Mouse (Mus musculus) frontal cortex, postnatal 25 days (tissue): ENCODE results near the gene Lrp2.

Source experiments
- DNase-seq, 2 experiments: peaks; one replicate each; pipeline ENCODE4 v3.0.0; 2022; ENCODE audit warnings: low spot score in 2 of 2

The Lrp2 gene

DNA sequence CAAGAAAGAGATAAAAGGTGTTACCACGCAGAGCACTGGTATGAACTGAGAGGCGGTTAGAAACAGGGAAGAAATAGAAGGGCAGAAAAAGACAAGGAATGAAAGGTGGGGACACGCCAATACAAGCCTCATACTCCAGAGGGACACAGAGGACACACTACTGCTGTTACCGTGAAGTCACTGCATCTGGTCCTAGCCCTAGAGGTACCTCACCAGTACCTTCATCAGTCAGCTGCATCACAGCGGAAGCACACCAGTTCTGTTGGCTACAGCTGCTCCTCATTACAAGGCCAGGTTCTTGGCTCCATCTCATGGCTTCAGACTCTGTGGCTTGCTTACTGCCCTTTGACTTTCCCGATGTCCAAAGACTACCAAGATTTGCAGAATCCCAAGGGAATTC lies 184.0 kb downstream of the Lrp2 start:
- no peak for DNase-seq

DNA sequence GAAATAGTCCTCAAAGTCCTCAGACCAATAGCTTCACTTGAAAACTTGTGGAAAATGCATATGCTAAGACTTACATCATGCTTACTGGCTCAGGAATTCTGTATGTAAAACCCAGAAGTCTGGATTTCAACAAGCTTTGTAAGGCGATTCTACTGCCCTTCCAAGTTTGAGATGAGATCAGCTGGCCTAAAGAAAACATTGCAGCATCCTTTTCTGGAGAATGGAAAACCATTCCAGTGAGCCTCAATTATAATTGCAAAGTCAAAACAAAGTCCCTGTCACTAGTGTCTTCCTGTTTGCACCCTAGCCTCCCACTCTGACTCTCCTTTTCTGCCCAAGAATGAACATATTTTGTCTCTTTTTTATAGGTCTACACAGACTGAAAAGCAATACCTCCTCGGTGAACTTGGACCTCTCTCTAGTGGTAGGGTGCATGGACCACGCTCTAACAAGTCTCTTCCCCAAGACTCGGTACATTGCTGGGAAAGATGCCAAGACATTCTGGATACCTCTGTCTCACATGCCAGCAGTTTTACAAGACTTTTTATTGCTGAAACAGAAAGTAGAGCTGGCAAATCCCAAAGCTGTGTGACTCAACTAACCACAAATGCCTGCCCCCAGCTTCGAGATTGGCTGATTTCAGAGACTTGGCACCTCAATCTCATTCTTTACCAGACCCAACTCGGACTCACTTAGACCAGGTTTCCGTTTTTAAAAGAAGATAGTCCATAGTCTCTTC lies 184.8 kb downstream of the Lrp2 start:
- DNase-seq: no peak

DNA sequence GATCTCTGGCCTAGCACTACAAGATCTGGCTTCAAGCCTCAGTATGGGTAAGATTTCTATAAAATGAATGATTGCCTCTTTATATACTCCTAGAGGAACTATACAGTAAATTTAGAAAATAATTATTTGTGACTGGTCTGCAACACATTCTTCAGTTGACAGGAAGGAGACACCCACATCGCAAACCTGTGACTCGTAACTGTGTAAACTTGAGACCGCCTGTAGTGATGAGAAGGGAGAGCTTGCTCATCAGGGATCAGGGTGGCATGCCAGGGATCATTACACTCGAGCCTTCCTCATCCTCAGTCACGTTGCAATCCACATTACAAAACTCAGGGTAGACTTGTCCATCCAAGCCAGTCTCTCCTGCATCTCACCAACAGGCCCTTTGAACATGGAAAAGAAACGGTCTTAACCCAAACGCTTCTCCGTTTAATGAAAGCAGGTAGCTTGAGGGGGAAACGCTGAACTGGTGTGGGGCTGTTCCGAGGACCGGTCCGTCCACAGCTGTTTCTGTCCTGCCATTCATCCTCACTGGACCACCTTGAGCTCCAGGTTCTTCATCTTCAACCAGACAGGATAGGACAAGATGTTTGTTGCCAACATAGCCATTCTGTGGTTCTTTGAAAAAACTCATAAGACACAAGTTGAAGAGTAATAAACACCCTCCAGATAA lies 189.0 kb downstream of the Lrp2 start:
- DNase-seq: no peak

DNA sequence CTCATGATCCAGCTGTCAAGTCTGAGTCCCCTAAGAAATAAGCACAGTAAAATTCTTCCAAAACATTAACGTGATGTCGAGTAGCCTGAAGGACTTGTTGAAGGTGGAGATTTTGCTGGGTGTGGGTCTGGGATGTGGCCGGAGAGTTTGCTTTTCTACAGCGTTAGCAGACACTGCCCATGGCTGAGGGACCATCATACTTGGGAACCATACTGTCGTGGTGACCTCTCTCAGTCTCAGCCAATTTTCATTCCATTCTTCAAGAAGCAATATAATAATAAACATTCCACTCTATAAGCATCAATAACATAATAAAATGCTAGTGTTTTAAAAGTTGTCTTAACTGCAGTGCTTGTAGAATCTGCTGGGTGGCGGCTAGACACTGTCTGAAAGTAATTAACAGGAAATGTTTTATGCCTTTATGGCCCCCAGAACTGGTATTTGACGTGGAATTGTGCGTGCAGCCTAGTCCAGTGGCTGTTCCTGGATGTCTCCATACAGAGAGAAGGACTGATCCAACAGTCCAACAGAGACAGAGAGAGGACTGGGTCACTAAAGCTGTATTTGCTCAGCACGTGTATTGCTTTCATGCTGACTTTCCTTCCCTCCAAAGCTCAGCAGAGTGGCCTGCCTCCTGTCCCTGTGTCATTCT lies 190.1 kb downstream of the Lrp2 start:
- no peak for DNase-seq

DNA sequence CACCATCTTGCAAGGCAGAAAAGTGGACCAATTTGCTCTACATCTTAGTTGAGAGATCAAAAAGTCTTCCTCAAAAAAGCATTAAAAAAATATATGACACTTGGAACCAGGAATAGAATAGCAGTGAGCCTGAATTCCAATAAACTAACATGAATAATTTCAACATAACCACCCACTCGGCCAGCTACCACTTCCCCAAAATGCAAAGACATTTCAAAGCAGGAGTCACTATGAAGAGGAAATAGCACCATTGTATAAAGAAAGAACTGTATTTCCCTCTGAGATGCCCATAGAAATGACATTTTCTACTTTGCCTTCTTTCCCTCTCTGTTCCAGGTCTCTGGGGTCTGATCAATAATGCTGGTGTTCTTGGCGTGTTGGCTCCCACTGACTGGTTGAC lies 191.9 kb downstream of the Lrp2 start:
- no peak for DNase-seq

DNA sequence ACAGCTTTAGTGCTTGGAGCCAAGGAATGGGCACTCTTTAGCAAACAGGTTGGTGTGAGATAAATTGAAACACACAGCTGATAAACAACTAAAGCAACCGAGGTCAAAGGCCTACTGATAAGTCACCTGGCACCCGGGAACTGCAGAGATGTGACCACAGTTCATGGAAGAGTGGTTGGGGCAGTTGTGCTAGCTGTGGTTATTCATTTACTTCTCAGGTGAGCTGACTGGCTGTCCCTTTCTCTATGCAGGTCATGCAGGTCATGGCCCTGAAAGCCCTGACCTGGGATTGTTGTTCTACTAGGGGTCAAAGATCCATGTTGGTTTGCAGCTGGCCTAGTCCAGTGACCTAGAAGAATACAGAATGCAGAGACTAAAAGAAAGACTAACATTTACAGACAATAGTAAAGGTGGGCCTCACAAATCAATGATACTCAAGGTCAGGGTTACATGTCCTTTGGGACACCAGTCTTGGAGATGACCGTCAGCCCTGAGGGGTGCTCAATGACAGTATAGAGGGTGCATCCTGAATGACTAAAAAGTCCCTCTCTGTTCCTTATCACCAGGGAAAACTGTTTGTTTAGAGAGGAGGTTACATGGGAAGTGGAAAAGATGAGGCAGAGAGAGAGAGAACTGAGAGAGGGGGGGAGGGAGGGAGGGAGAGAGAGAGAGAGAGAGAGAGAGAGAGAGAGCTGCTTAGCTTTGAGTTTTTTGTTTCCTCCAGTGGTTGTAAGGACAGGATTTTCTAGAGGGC lies 199.6 kb downstream of the Lrp2 start:
- DNase-seq: no peak

DNA sequence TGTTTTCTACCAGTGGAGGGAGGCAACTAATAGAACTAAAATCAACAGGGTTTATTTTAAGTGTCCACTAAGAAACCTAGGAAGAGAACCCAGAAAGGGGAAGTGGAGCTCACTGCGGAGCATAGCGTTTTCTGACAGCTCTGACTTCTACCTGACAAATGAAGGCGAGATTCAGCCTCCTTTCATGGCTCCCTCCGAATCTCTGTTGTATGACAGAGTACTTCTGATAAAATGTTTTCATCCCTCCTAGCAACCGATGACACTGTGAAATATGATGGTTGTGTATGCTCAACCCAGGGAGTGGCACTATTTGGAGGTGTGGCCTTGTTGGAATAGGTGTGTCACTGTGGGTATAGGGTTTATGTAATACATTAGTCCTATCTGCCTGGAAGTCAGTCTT lies 203.0 kb downstream of the Lrp2 start:
- no peak for DNase-seq

DNA sequence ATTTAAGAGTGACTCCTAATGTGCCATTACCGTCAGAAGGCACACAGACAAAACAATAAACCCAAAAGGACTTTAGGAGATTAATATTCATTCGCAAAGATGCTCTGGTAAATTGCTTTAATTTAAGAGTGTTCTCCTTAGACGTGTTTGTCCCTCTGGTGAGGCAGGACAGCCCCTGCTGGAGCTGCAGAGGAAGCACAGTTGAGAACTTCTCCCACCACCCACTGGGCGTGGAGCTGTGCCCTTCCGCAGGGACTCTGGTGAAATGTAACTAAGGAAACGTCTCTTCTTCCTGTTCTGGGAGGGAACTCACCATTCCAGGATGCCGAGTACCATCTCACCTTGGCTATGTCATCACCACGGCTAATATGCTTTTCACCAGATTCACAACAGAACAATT lies 204.1 kb downstream of the Lrp2 start:
- DNase-seq: no peak

DNA sequence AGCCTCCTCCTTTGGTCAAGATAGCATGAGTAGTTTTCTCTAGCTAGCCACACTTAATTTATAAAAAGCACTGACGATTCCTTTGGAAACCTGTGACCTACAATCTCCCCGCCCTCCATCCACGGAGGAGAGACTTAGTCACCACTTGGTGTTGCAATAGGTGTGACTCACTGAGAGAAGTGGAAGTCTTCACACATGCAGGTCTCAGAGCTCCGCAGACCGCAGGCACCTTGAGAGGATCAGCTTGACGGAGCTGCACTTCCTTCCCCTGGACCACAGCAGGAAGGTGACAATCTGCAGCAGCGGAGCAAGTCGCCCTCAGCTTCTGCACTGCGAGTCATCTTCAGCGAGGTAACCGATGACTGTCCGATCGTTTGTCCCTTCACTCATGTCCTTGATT lies 205.6 kb downstream of the Lrp2 start, which contains the start of gene Dhrs9:
Gene Dhrs9 (plus strand): TSS at position 165 of the 400 bp plus-strand sequence.
- no peak for DNase-seq

DNA sequence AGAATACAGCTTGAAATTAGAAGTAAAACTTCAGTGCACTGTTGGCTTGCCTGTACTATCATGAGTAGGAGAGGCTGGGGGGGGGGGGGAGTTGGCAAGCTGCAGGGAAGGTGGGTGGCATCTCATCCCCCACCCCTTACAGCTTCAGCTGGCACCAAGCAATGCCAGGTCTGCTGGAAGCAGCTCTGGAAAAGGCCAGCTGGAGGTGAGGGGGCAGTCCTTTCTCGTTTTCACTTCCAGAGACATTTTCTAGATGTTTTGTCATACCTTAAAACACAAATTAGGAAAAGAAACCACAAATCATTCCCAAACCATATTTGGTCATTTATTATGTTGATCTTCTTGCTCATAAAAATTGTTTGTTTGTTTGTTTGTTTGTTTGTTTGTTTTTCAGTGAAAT lies 206.1 kb downstream of the Lrp2 start:
- DNase-seq: no peak

DNA sequence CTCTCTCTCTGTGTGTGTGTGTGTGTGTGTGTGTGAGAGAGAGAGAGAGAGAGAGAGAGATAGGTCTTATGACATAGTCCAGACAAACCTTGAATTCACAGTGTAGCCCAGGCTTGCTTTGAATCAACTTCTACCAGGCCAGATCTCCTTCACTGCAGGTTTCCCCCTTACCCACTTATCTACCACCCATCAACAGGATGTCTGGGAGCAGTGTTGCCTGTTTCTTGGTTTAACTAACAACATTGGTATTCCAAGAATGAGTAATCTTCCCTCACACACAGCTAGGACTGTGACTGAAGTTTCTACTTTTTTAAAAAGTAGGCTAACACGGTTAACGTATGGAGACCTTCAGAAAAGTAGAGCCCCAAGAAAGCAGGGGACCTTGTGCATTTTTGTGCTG lies 209.1 kb downstream of the Lrp2 start:
- no peak for DNase-seq
